Mouse (Mus musculus) right cerebral cortex, postnatal 25 days (tissue): ENCODE data around the gene Tmem38b.
A peak's percentile ranks its signal among the peaks of the same experiment; 100 is the strongest.

ENCODE experiments used
- DNase-seq: peaks from one replicate; pipeline ENCODE4 v3.0.0; 2022

The Tmem38b gene

DNA sequence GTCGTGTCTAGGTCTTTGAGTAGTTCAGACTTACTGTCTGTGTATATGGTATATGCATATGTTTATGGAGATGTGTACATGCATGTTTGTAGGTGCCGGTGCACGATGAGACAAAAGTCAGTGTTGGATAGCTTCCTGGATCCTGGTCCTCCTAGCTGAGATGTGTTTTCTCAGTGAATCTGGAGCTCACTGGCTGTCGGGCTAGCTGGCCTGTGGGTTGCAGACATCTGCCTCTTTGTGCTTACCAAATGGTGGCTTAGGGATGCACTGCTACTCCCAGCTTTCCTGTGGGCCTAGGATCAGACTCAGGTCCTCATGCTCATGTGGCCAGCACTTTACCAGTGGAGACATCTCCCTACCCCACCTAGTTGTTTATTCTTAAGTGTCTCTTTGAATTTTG is 4.2 kb downstream of the Tmem38b start:
- no peak for DNase-seq

DNA sequence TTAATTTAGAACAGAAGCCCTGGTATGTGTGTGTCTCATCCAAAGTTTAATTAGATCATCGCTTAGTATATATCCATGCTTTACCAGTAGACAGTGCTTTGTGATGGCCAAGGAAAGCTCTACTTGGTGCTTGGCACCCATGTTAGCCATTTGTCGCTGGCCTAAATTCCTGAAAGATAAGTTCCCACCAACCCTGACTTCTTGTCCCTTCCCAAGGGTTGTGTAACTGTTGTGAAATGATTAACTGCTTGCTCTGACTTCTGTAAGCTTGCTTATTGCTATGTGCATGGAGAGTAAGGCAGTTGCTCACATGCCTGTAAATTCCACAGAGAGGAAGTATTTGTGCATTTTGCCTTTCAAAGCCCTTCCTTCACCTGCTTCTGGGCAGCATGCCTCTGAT is 4.7 kb downstream of the Tmem38b start:
- DNase-seq, result no peak

GRCm38 (mm10) chr4:53832321-53832720 is 6.5 kb downstream of the Tmem38b start:
- DNase-seq, result no peak

DNA sequence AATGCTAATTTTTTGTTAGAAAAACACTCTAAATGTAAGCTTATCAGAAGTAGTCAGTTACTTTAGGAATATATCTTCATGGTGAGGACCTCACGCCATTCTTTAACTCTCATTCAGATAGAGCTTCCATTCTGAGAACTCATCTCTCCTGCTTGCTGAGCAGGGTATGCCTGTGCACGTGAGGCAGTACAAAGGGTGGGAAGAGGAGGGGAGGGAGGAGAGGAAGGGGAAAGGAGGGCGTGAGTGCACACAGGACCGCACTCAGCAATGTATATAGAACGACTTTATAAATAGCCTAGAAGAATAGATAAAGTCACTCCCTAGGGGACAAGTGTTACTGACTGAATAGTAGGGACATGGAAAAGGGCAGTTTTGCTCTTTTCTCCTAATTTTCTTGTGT is 11.1 kb downstream of the Tmem38b start:
- no peak for DNase-seq

GRCm38 (mm10) chr4:53840158-53840870 is 14.5 kb downstream of the Tmem38b start:
- no peak for DNase-seq

DNA sequence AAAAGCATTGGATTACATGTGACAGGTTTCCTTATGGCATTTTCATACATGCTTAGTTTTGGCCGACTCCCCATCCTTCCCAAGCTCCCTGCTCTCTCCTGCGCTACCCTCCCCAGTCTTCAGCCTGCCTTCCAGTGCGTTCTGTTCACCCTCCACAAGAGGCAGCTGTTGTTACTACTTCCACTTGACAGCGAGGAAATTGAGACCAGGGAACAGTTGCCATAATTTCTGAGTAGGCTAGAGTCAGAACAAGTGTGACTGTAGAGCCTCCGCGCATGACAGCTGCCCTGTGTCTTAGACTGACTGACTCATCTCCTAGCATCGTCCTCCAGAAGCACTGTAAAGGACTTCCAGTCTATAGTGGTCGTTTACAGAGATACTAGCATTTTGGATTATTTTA is 17.7 kb downstream of the Tmem38b start:
- peak; percentile 28 for DNase-seq

GRCm38 (mm10) chr4:53844835-53845619 is 19.2 kb downstream of the Tmem38b start:
- DNase-seq, result no peak

GRCm38 (mm10) chr4:53845656-53846055 is 19.8 kb downstream of the Tmem38b start:
- no peak for DNase-seq

DNA sequence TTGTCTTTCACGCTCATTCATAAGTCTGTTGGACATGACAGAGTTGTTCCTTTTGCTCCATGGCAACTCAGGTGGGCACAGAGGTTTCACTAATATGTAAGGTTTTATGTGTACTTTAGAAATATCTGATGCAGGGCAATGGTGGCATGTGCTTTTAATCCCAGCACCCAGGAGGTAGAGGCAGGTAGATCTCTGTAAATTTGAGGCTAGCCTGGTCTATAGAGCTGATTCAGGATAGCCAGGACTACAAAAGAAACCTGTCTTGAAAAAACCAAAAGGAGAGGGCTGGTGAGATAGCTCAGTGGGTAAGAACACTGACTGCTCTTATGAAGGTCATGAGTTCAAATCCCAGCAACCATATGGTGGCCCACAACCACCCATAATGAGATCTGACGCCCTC is 20.5 kb downstream of the Tmem38b start:
- DNase-seq, result no peak

- DNase-seq, result no peak
Measured at GRCm38 (mm10) chr4:53847541-53847940, 21.7 kb downstream of the Tmem38b start.

DNA sequence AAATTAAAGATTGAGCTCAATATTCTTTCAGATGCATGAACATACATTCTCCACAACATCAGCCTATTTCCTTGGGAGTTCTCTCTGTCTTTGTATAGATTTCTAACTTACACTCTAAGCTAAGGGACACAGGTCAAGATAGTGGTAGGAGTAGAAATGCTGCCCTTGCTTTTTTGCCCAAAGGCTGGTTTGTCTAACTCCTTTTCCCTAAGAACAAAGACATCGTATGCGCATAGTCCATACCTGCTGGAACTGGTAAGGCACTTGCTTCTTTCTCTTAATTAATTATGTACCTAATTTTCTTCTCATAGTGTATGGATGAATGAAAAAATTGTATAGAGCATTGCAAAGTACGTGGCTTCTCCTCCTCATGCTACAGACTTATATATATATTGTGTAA is 22.5 kb downstream of the Tmem38b start:
- DNase-seq, result no peak

DNA sequence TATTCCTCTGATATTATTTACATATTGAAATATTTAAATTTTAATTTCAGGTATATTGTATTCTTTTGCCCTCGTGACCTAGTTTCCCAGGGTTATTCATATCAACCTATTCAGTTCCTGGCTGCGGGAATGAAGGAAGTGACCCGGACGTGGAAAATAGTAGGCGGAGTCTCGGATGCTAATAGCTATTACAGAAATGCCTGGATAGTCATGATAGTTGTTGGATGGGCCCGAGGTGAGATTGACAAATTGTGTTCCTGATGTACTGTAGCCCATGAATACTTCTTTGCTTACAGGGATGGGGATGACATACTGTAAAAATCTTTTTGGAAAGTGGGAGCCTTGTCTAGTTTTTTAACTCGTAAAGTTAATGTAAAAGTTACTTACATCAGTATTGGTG is 23.0 kb downstream of the Tmem38b start:
- DNase-seq, result no peak

GRCm38 (mm10) chr4:53849804-53850203 is 24.0 kb downstream of the Tmem38b start:
- DNase-seq, result no peak

DNA sequence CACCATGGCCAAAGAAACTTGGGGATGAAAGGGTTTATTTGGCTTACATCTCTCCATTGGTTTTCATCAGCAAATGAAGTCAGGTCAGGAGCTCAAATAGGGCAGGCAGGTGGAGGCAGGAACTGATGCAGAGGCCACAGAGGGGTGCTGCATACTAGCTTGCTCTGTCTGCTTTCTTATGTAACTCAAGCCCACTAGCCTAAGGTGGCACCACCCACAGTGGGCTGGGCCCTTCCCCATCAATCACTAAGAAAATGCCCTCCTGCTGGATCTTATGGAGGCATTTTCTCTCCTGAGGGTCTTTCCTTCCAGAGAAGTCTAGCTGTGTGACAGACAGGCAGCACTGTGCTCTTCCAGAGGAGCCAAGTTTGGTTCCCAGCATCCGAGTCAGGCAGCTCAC is 27.5 kb downstream of the Tmem38b start:
- no peak for DNase-seq

- no peak for DNase-seq
Measured at GRCm38 (mm10) chr4:53859944-53860343, 34.1 kb downstream of the Tmem38b start.

DNA sequence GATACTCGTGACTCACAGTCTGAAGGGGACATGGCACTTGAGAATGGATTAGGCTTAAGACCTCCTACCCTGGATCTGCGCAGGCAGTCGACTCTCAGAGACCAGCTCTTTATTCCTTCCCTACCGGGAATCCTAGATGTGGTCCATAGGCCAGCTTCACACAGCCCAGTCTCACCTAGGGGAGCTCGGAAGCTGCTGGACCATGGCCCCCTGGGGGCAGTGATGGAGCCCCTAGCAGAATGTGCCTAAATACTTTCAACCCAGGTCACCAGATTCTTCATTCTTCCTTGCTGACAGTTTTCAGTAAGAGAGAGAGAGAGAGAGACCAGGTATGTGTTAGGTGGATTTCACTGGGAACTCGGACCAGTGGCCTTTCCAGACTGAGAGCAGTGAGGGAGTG is 36.3 kb downstream of the Tmem38b start:
- DNase-seq, result no peak

GRCm38 (mm10) chr4:53864098-53864820 is 38.4 kb downstream of the Tmem38b start:
- no peak for DNase-seq

- no peak for DNase-seq
Measured at GRCm38 (mm10) chr4:53866459-53866858, 40.6 kb downstream of the Tmem38b start.

GRCm38 (mm10) chr4:53878542-53879417 is 52.9 kb downstream of the Tmem38b start:
- DNase-seq, result no peak

DNA sequence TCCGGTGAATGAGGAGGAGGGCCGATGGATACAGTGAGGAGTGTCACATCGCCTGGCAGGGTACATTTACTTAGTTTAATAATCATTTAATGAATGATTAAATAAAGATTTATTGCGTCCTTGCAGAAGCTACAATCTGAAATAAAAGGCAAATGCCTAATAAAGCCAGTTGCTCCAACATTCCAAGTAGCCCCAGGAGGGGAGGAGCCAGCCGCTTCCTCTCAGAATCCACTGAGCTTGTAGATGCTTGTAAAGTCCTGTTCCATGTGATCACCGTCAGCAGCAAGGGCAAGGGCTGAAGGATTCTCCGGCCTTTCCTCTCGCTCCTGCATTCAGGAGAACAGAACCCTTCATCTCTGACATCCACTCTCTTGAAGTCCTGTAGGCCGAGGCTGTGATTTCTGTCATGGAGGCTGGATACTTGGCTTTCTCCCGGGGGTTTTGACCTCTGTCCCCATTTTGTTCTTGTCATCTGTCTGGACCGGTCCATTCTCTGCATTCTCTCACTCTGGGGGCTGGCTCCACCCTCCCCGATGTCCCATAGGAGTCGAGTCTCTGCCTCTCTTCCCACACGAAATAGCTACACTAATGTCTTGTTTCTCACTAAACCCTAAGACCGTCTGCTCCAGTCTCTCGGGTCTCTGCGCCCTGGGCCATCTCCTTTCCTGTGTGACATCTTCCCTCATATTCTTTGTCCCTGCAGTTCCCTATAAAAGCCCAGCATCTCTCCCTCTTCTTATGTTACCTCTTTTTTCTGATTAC is 57.3 kb downstream of the Tmem38b start:
- DNase-seq, result no peak

DNA sequence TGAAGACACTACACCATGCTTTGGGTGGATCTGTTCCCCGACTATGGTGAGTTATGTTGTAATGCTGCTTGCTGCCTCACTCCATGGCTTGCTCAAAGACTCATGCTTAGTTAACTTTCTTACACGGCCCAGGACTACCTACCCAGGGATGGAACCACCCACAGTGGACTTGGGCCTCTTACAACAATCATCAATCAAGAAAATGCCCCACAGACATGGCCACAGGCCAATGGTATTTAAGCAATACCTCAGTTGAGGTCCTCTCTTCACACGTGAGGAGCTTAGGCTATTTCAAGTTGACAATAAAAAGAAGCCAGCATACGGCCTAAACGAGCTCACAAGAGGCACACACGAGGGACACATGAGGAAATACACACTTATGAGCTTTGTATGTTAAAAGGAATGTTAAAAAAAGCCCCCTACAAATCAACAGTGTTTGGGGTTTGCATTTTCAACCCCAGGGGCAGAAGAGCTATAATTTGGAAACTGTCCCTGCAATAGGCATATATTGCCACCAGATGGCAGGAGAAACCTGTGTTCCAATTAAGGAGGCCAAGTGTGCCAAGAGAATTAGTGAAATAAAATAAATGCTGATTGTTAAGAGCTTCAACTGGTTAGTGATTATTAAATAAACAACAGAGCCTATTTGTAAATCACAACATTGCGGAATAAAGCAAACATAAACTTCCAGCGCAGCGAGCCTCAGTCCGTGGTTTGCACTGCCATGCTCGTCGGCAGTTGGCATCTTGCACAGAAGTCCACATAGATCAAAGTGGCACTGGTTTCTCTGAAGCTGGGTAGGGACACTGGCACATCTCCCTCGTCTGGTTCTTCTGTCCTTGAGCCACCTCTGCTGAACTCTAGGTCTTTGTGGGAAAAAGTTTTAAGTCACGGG is 58.8 kb downstream of the Tmem38b start:
- peak; percentile 19 for DNase-seq
